Mouse (Mus musculus): ENCODE measurements around the gene Zdhhc19.

GRCm38 (mm10) chr16:32509066-32509942 is 13.2 kb downstream of the Zdhhc19 start:
- TF ChIP-seq POLR2A (IDR thresholded peaks at IDR 0.05; ENCODE audit: insufficient read depth, low read depth, low read length) (no peak), CTCF (IDR thresholded peaks at IDR 0.05) (peak; percentile 49), EP300 (IDR thresholded peaks at IDR 0.05; ENCODE audit: insufficient read depth, low read depth, low read length) (no peak)
